Mouse (Mus musculus): ENCODE data around the gene Dclre1c.

DNA sequence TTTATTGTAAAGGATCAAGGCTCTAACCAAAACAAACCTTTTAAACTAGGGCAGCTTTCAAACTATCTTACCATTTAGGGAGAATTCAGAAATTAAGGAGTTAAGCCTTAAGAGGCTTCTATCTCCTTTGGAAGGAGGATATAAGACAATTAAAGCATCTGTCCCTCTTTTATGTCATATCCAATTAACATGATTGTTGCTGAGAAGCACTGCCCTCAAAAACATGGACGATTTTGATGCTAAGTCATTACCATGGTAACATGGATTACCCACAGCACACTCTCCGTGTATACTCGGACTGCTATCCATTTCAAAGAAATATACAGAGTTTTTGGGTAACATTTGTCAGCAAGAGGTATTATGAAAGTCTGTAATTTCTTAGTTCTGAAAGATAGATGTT lies 65.9 kb downstream of the Dclre1c start:
- TF ChIP-seq HCFC1 (IDR thresholded peaks at IDR 0.05; ENCODE audit: low read depth, low read length) (no peak), POLR2A (IDR thresholded peaks at IDR 0.05; ENCODE audit: low read depth, low read length) (no peak), JUN (IDR thresholded peaks at IDR 0.05; ENCODE audit: insufficient read depth, low read depth, low read length) (no peak), RCOR1 (conservative IDR thresholded peaks at IDR 0.05; ENCODE audit: low read depth, low read length) (no peak), E2F4 (IDR thresholded peaks at IDR 0.05; ENCODE audit: insufficient replicate concordance, low read depth, low read length) (no peak), CTCF (conservative IDR thresholded peaks at IDR 0.05 in 1 of 2, IDR thresholded peaks at IDR 0.05 in 1 of 2; ENCODE audit: low read depth in 2 of 2, low read length in 2 of 2) (no peak)

All from CH12.LX (cell line).